10 mouse cellular contexts compared by ENCODE assay signal in genomic region chr7:141294479-141294878, GRCm38 (mm10). TPM values are rescaled to one million over a fixed set of nuclear protein-coding genes. Genes with fewer than 3 reads are reported as not detected.
DNase-seq lines count a peak whose midpoint lies in the region; ATAC-seq and TF ChIP-seq lines count a peak whose summit lies in the region.
"Had no signal": no experiment of that assay in that cellular context is flagged by ENCODE, and none has a peak within 500 bp of the region (broad histone marks: within the 10 kb centered on the region; RNA-seq: fewer than 3 reads in every experiment).

No protein-coding gene starts in this region.

- TF ChIP-seq CTCF in kidney, adult 2 months (conservative IDR thresholded peaks at IDR 0.05; ENCODE audit: insufficient read depth, insufficient read length, low read depth, low read length): no peak

- peaks cover 3% of the 10 kb centered on the region; the same call in 1 of the 2 replicates for H3K27me3 ChIP-seq in kidney, adult 2 months (replicated peaks; ENCODE audit: control insufficient read depth, insufficient read depth, low read length)
- peaks cover 57% of the 10 kb centered on the region for H3K27me3 ChIP-seq in embryonic facial prominence, embryonic 12.5 days
- H3K27me3 ChIP-seq in intestine, embryonic 15.5 days (replicated peaks): peaks cover 50% of the 10 kb centered on the region
- peaks cover 38% of the 10 kb centered on the region for H3K27me3 ChIP-seq in midbrain, embryonic 16.5 days (ENCODE audit: control insufficient read depth, insufficient read depth, low read depth, low read length)
- H3K27me3 ChIP-seq: CH12.LX had no signal

- TF ChIP-seq POLR2A in kidney, adult 2 months (IDR thresholded peaks at IDR 0.05; ENCODE audit: low read depth, low read length): no peak

- no peaks in the 10 kb centered on the region for H3K36me3 ChIP-seq in kidney, adult 2 months (ENCODE audit: control insufficient read depth, insufficient read depth, low read length)
- H3K36me3 ChIP-seq in embryonic facial prominence, embryonic 12.5 days: 0 out of 2 replicates have a peak, but pooled peaks cover 19% of the 10 kb centered on the region
- H3K36me3 ChIP-seq in intestine, embryonic 15.5 days: peaks cover 3% of the 10 kb centered on the region; the same call in 1 of the 2 replicates
- no peaks in the 10 kb centered on the region for H3K36me3 ChIP-seq in midbrain, embryonic 16.5 days (ENCODE audit: control insufficient read depth, insufficient read depth, low read length)

- no peak overlapping the region for H3K27ac ChIP-seq in kidney, adult 2 months (ENCODE audit: insufficient read depth, low read depth, low read length)
- no peak overlapping the region for H3K27ac ChIP-seq in embryonic facial prominence, embryonic 12.5 days
- H3K27ac ChIP-seq in intestine, embryonic 15.5 days: no peak overlapping the region
- H3K27ac ChIP-seq in midbrain, embryonic 16.5 days (ENCODE audit: low read length): no peak overlapping the region

- no peak for DNase-seq in kidney, adult 2 months
- no peak for DNase-seq in kidney, adult 18-20 months
- DNase-seq in right cerebral cortex, adult 18-20 months: no peak
- DNase-seq in spleen, postnatal 10 days (ENCODE audit: low spot score in 2 of 2): no peak

- peak overlapping the region; percentile 59; the same call in 1 of the 2 replicates for H3K9ac ChIP-seq in embryonic facial prominence, embryonic 12.5 days
- H3K9ac ChIP-seq in intestine, embryonic 15.5 days: no peak overlapping the region
- H3K9ac ChIP-seq in midbrain, embryonic 16.5 days (ENCODE audit: low read depth, low read length): no peak overlapping the region; the same call in 1 of the 2 replicates

- WGBS in kidney, adult 2 months: 10% methylated on average over 22 of the region's 22 CpGs
- WGBS in embryonic facial prominence, embryonic 12.5 days: 8% methylated on average over 21 of the region's 22 CpGs
- WGBS in intestine, embryonic 15.5 days: 5% methylated on average over 20 of the region's 22 CpGs
- WGBS in midbrain, embryonic 16.5 days: 7% methylated on average over 21 of the region's 22 CpGs

- peak overlapping the region; percentile 96 for H3K4me2 ChIP-seq in embryonic facial prominence, embryonic 12.5 days (replicated peaks)
- peak overlapping the region; percentile 90 for H3K4me2 ChIP-seq in intestine, embryonic 15.5 days (replicated peaks)
- peak overlapping the region; percentile 73 for H3K4me2 ChIP-seq in midbrain, embryonic 16.5 days (ENCODE audit: low read length)

- ATAC-seq in embryonic facial prominence, embryonic 12.5 days (ENCODE audit: insufficient number of reproducible peaks, insufficient read depth, low FRiP score, low TSS enrichment): no peak
- no peak for ATAC-seq in intestine, embryonic 15.5 days
- no peak for ATAC-seq in midbrain, embryonic 16.5 days
- no peak for ATAC-seq in erythroblast, adult 5-6 weeks (replicated peaks; ENCODE audit: low FRiP score, poor library complexity, severe bottlenecking)

- no peaks in the 10 kb centered on the region for H3K9me3 ChIP-seq in embryonic facial prominence, embryonic 12.5 days
- no peaks in the 10 kb centered on the region for H3K9me3 ChIP-seq in intestine, embryonic 15.5 days
- no peaks in the 10 kb centered on the region for H3K9me3 ChIP-seq in midbrain, embryonic 16.5 days (replicated peaks; ENCODE audit: control insufficient read depth, low read length, poor library complexity, severe bottlenecking)

- H3K4me3 ChIP-seq in kidney, adult 2 months (ENCODE audit: insufficient read depth, low read depth, low read length): 0 out of 2 replicates have a peak overlapping the region, but pooled peaks have one; percentile 3
- H3K4me3 ChIP-seq in embryonic facial prominence, embryonic 12.5 days: peak overlapping the region; percentile 42
- H3K4me3 ChIP-seq in intestine, embryonic 15.5 days (replicated peaks): peak overlapping the region; percentile 39
- H3K4me3 ChIP-seq in midbrain, embryonic 16.5 days (ENCODE audit: low read depth, low read length): peak overlapping the region; percentile 35

- H3K4me1 ChIP-seq in kidney, adult 2 months (ENCODE audit: control insufficient read depth, insufficient read depth, low read length): peaks cover 5% of the 10 kb centered on the region
- H3K4me1 ChIP-seq in embryonic facial prominence, embryonic 12.5 days: peaks cover 30% of the 10 kb centered on the region
- peaks cover 22% of the 10 kb centered on the region for H3K4me1 ChIP-seq in intestine, embryonic 15.5 days (replicated peaks)
- peaks cover 16% of the 10 kb centered on the region for H3K4me1 ChIP-seq in midbrain, embryonic 16.5 days (ENCODE audit: control insufficient read depth, insufficient read depth, low read length)

RNA-seq across cellular contexts. Expression of gene Drd4, which starts 2.7 kb away (rescaled TPM):
- 0.03 TPM in 1 of 2 replicates, not detected in the other for polyA plus RNA-seq in kidney, adult 2 months (2012; rRNA removed)
- 1.7 and 2.3 TPM in 2 replicates for polyA plus RNA-seq in embryonic facial prominence, embryonic 12.5 days (2016; fragmentation: Nextera tagmentation; extraction: Ambion mirVana)
- 0.35 and 0.40 TPM in 2 replicates for polyA plus RNA-seq in intestine, embryonic 15.5 days (2015; fragmentation: Nextera tagmentation; extraction: Ambion mirVana)
- polyA plus RNA-seq in midbrain, embryonic 16.5 days (2015; fragmentation: Nextera tagmentation; extraction: Ambion mirVana): 0.58 and 1.2 TPM in 2 replicates
- total RNA-seq in erythroblast, adult 5-6 weeks (2015; ENCODE audit: low replicate concordance): not detected in 2 replicates
- total RNA-seq in erythroblast, adult 5-6 weeks (2017; ENCODE audit: low replicate concordance): not detected in 2 replicates
- total RNA-seq: CH12.LX; heart, postnatal 14 days had no signal

RNA-seq across cellular contexts. Expression of gene Sct, which starts 15.5 kb away (rescaled TPM):
- 2.0 and 2.7 TPM in 2 replicates for polyA plus RNA-seq in kidney, adult 2 months (2012; rRNA removed)
- polyA plus RNA-seq in embryonic facial prominence, embryonic 12.5 days (2016; fragmentation: Nextera tagmentation; extraction: Ambion mirVana): 4.0 and 5.0 TPM in 2 replicates
- polyA plus RNA-seq in intestine, embryonic 15.5 days (2015; fragmentation: Nextera tagmentation; extraction: Ambion mirVana): 203 and 260 TPM in 2 replicates
- polyA plus RNA-seq in midbrain, embryonic 16.5 days (2015; fragmentation: Nextera tagmentation; extraction: Ambion mirVana): 2.4 and 2.8 TPM in 2 replicates
- total RNA-seq in erythroblast, adult 5-6 weeks (2015; ENCODE audit: low replicate concordance): not detected in 2 replicates
- total RNA-seq in erythroblast, adult 5-6 weeks (2017; ENCODE audit: low replicate concordance): not detected in 2 replicates
- total RNA-seq: CH12.LX; heart, postnatal 14 days had no signal

RNA-seq across cellular contexts. Expression of gene Cdhr5, which starts 17.9 kb away (rescaled TPM):
- 129 and 145 TPM in 2 replicates for polyA plus RNA-seq in kidney, adult 2 months (2012; rRNA removed)
- not detected in 2 replicates for polyA plus RNA-seq in embryonic facial prominence, embryonic 12.5 days (2016; fragmentation: Nextera tagmentation; extraction: Ambion mirVana)
- polyA plus RNA-seq in intestine, embryonic 15.5 days (2015; fragmentation: Nextera tagmentation; extraction: Ambion mirVana): 75.8 and 96.1 TPM in 2 replicates
- not detected in 2 replicates for polyA plus RNA-seq in midbrain, embryonic 16.5 days (2015; fragmentation: Nextera tagmentation; extraction: Ambion mirVana)
- total RNA-seq in erythroblast, adult 5-6 weeks (2015; ENCODE audit: low replicate concordance): not detected in 2 replicates
- total RNA-seq in erythroblast, adult 5-6 weeks (2017; ENCODE audit: low replicate concordance): not detected in 2 replicates
- total RNA-seq: heart, postnatal 14 days had no signal

RNA-seq across cellular contexts. Expression of gene Irf7, which starts 28.2 kb away (rescaled TPM):
- polyA plus RNA-seq in kidney, adult 2 months (2012; rRNA removed): 51.6 and 57.5 TPM in 2 replicates
- polyA plus RNA-seq in embryonic facial prominence, embryonic 12.5 days (2016; fragmentation: Nextera tagmentation; extraction: Ambion mirVana): 0.99 and 1.1 TPM in 2 replicates
- polyA plus RNA-seq in intestine, embryonic 15.5 days (2015; fragmentation: Nextera tagmentation; extraction: Ambion mirVana): 5.2 and 5.7 TPM in 2 replicates
- 1.4 and 1.5 TPM in 2 replicates for polyA plus RNA-seq in midbrain, embryonic 16.5 days (2015; fragmentation: Nextera tagmentation; extraction: Ambion mirVana)
- total RNA-seq in erythroblast, adult 5-6 weeks (2015; ENCODE audit: low replicate concordance): 49.5 and 73.8 TPM in 2 replicates
- total RNA-seq in erythroblast, adult 5-6 weeks (2017; ENCODE audit: low replicate concordance): 78.0 and 88.9 TPM in 2 replicates

RNA-seq across cellular contexts. Expression of gene Deaf1, which starts 33.0 kb away (rescaled TPM):
- 25.4 and 26.8 TPM in 2 replicates for polyA plus RNA-seq in kidney, adult 2 months (2012; rRNA removed)
- polyA plus RNA-seq in embryonic facial prominence, embryonic 12.5 days (2016; fragmentation: Nextera tagmentation; extraction: Ambion mirVana): 75.4 and 83.4 TPM in 2 replicates
- 63.1 and 63.5 TPM in 2 replicates for polyA plus RNA-seq in intestine, embryonic 15.5 days (2015; fragmentation: Nextera tagmentation; extraction: Ambion mirVana)
- polyA plus RNA-seq in midbrain, embryonic 16.5 days (2015; fragmentation: Nextera tagmentation; extraction: Ambion mirVana): 211 and 237 TPM in 2 replicates
- total RNA-seq in erythroblast, adult 5-6 weeks (2015; ENCODE audit: low replicate concordance): 9.4 and 18.3 TPM in 2 replicates
- 14.1 and 16.0 TPM in 2 replicates for total RNA-seq in erythroblast, adult 5-6 weeks (2017; ENCODE audit: low replicate concordance)

Comparison
In these comparisons a context has a peak if more than half of its experiments do, and no peak if none do; other contexts are left out.
1. RNA of gene Sct, which starts 15.5 kb away (polyA plus RNA-seq): 203 to 260 TPM in intestine, embryonic 15.5 days; 4.0 to 5.0 TPM in embryonic facial prominence, embryonic 12.5 days, 2.4 to 2.8 TPM in midbrain, embryonic 16.5 days and 2.0 to 2.7 TPM in kidney, adult 2 months; every median in the first group is over 10 times any median in the second.
2. RNA of gene Cdhr5, which starts 17.9 kb away (polyA plus RNA-seq): 129 to 145 TPM in kidney, adult 2 months and 75.8 to 96.1 TPM in intestine, embryonic 15.5 days; not detected in embryonic facial prominence, embryonic 12.5 days and not detected in midbrain, embryonic 16.5 days; every median in the first group is over 10 times any median in the second.
3. Peak in every context shown above with its lines, with median percentiles within 50 percentile points of each other: H3K4me3 ChIP-seq and H3K4me2 ChIP-seq.